Mouse (Mus musculus) liver, adult 2 months (tissue): Measurements from ENCODE around the gene Arhgef38.

ENCODE experiments used
- CTCF ChIP-seq: fragments of 200-500 bp; IDR thresholded peaks from 2 replicates; pipeline ENCODE4 v1.5.1; 2011; ENCODE audit warnings: low read depth, low read length, control low read depth
- POLR2A ChIP-seq: fragments of 200-500 bp; IDR thresholded peaks from 2 replicates; pipeline ENCODE4 v1.6.1; 2011; ENCODE audit warnings: low read length, control low read depth; ENCODE audit not compliant: insufficient read depth; ENCODE audit errors: extremely low read depth

GRCm38 (mm10) chr3:133091121-133091663 is 143.6 kb downstream of the Arhgef38 start:
- TF ChIP-seq CTCF = no peak
- no peak for TF ChIP-seq POLR2A
